Mouse (Mus musculus) liver, embryonic 16.5 days (tissue): ENCODE data around the gene Lrriq4. TPM values are rescaled to one million over a fixed set of nuclear protein-coding genes. Genes with fewer than 3 reads are reported as not detected.

Experiments used
- polyA plus RNA-seq: library from polyadenylated mRNA; unstranded; fragments of >200 nt; fragmentation: Nextera tagmentation; extraction: Ambion mirVana; gene quantifications from 2 replicates; pipeline ENCODE4 v1.2.1, GENCODE M21; 2015

The Lrriq4 gene
- polyA plus RNA-seq, 1 experiment from 2014 or later = not detected

Other genes with a start within 250 kb of the Lrriq4 start
- 0.98 and 1.0 TPM in 2 replicates for gene Mecom, start 96.5 kb upstream of the Lrriq4 start, polyA plus RNA-seq
- not detected in 2 replicates for gene Actrt3, start 44.6 kb upstream of the Lrriq4 start, polyA plus RNA-seq
- 13.4 and 14.2 TPM in 2 replicates for gene Mynn, start 42.4 kb upstream of the Lrriq4 start, polyA plus RNA-seq
- gene Lrrc34, start 3.4 kb downstream of the Lrriq4 start, polyA plus RNA-seq = 0.06 TPM in 2 replicates
- gene Lrrc31, start 55.3 kb downstream of the Lrriq4 start, polyA plus RNA-seq = not detected in 2 replicates
- gene Samd7, start 101.8 kb downstream of the Lrriq4 start, polyA plus RNA-seq = 0.02 and 0.06 TPM in 2 replicates
- gene Sec62, start 148.4 kb downstream of the Lrriq4 start, polyA plus RNA-seq = 45.1 and 51.3 TPM in 2 replicates
- gene Gpr160, start 211.4 kb downstream of the Lrriq4 start, polyA plus RNA-seq = 4.5 and 5.8 TPM in 2 replicates